Comparison of ENCODE assay signal across 9 mouse cellular contexts in the genomic region with DNA sequence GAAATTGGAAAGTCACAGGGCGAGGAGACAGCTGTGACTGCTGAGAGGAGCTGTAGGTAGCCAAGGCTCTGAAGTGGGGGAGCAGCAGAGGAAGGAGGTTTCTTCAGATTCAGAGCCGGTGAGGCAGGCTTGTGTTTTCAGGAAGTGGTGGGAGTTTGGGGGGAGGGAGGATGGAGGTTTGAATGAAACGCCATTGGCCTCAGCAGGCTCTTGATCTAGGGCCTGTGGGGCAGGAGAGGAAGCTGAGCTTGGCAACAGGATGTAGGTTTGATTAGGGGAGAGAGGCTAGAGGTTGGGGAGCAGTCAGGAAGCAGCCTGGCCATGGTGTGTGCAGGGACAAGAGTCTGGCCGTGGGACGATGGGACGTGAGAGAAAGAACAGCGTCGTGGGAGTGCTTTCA. TPM values are rescaled to one million over a fixed set of nuclear protein-coding genes. Genes with fewer than 3 reads are reported as not detected.
A peak's percentile ranks its signal among the peaks of the same experiment; 100 is the strongest.
DNase-seq lines count a peak whose midpoint lies in the region; ATAC-seq lines count a peak whose summit lies in the region.
"Had no signal": no experiment of that assay in that cellular context is flagged by ENCODE, and none has a peak within 500 bp of the region (broad histone marks: within the 10 kb centered on the region; RNA-seq: fewer than 3 reads in every experiment).

No protein-coding gene starts in this region.

- H3K4me3 ChIP-seq in hindbrain, embryonic 10.5 days, result no peak overlapping the region
- H3K4me3 ChIP-seq in hindbrain, embryonic 16.5 days (ENCODE audit: low read length), result no peak overlapping the region
- H3K4me3 ChIP-seq in forebrain, embryonic 14.5 days (ENCODE audit: low read depth, low read length), result no peak overlapping the region

- no peak overlapping the region for H3K4me2 ChIP-seq in hindbrain, embryonic 16.5 days (ENCODE audit: low read length)
- H3K4me2 ChIP-seq in forebrain, embryonic 14.5 days (ENCODE audit: low read length), result no peak overlapping the region

- no peaks in the 10 kb centered on the region for H3K9me3 ChIP-seq in hindbrain, embryonic 10.5 days
- H3K9me3 ChIP-seq in hindbrain, embryonic 16.5 days (ENCODE audit: control insufficient read depth, low read length), result no peaks in the 10 kb centered on the region
- no peaks in the 10 kb centered on the region for H3K9me3 ChIP-seq in forebrain, embryonic 14.5 days (replicated peaks; ENCODE audit: control insufficient read depth, low read length)
- H3K9me3 ChIP-seq: G1E had no signal

- no peak overlapping the region for H3K9ac ChIP-seq in hindbrain, embryonic 16.5 days (ENCODE audit: low read depth, low read length)
- no peak overlapping the region for H3K9ac ChIP-seq in forebrain, embryonic 14.5 days (ENCODE audit: low read length)

- H3K4me1 ChIP-seq in hindbrain, embryonic 10.5 days (replicated peaks), result peaks cover 42% of the 10 kb centered on the region
- peaks cover 34% of the 10 kb centered on the region for H3K4me1 ChIP-seq in hindbrain, embryonic 16.5 days (ENCODE audit: control insufficient read depth, insufficient read depth, low read depth, low read length)
- H3K4me1 ChIP-seq in forebrain, embryonic 14.5 days (ENCODE audit: control insufficient read depth, insufficient read depth, low read length), result peaks cover 17% of the 10 kb centered on the region

- no peaks in the 10 kb centered on the region for H3K27me3 ChIP-seq in hindbrain, embryonic 10.5 days (ENCODE audit: insufficient read depth, poor library complexity, severe bottlenecking)
- no peaks in the 10 kb centered on the region for H3K27me3 ChIP-seq in hindbrain, embryonic 16.5 days (replicated peaks; ENCODE audit: control insufficient read depth, insufficient read depth, low read length)
- H3K27me3 ChIP-seq in forebrain, embryonic 14.5 days (replicated peaks; ENCODE audit: control insufficient read depth, insufficient read depth, low read length), result no peaks in the 10 kb centered on the region

- peaks cover 70% of the 10 kb centered on the region for H3K36me3 ChIP-seq in hindbrain, embryonic 10.5 days
- H3K36me3 ChIP-seq in hindbrain, embryonic 16.5 days (ENCODE audit: control insufficient read depth, insufficient read depth, low read length), result peaks cover 19% of the 10 kb centered on the region
- H3K36me3 ChIP-seq in forebrain, embryonic 14.5 days (ENCODE audit: control insufficient read depth, insufficient read depth, low read length), result peaks cover 63% of the 10 kb centered on the region

- WGBS in hindbrain, embryonic 10.5 days, result 84% methylated on average over 8 of the region's 8 CpGs
- 85% methylated on average over 8 of the region's 8 CpGs for WGBS in hindbrain, embryonic 16.5 days
- 90% methylated on average over 8 of the region's 8 CpGs for WGBS in forebrain, embryonic 14.5 days

- DNase-seq in hindbrain, embryonic 10.5 days (ENCODE audit: low spot score), result no peak
- peak; percentile 45 for DNase-seq in liver
- DNase-seq in spleen, adult 18-20 months, result peak; percentile 36 to 49
- no peak for DNase-seq in adrenal gland, postnatal 25 days
- no peak for DNase-seq in adrenal gland, adult 18-20 months (ENCODE audit: low spot score in 2 of 2)
- DNase-seq in forebrain, embryonic 14.5 days (ENCODE audit: low spot score), result no peak

- ATAC-seq in hindbrain, embryonic 16.5 days, result no peak
- peak; percentile 75 for ATAC-seq in activated CD4-positive, CD25-positive, alpha-beta regulatory T cell, adult 4 months
- ATAC-seq in forebrain, embryonic 14.5 days, result no peak

- H3K27ac ChIP-seq in hindbrain, embryonic 10.5 days, result peak overlapping the region; percentile 29; the same call in 1 of the 2 replicates
- H3K27ac ChIP-seq in hindbrain, embryonic 16.5 days (ENCODE audit: low read depth, low read length), result no peak overlapping the region
- H3K27ac ChIP-seq in forebrain, embryonic 14.5 days (ENCODE audit: low read depth, low read length), result no peak overlapping the region

RNA-seq across cellular contexts. Expression of a gene that starts 4.1 kb away (rescaled TPM):
- 3.6 and 4.0 TPM in 2 replicates for polyA plus RNA-seq in hindbrain, embryonic 10.5 days (2016; fragmentation: Nextera tagmentation; extraction: Ambion mirVana)
- 3.3 and 3.4 TPM in 2 replicates for polyA plus RNA-seq in hindbrain, embryonic 16.5 days (2015; fragmentation: Nextera tagmentation; extraction: Ambion mirVana)
- polyA plus RNA-seq in activated CD4-positive, CD25-positive, alpha-beta regulatory T cell, adult 4 months (2017; shearing (Covaris generic)), result 1 to 10 TPM; 3.0 to 3.3 TPM
- total RNA-seq in adrenal gland, postnatal 25 days (2021), result 8.0 and 8.7 TPM in 2 replicates
- total RNA-seq in adrenal gland, adult 18-20 months (2021), result 1 to 10 TPM; 4.7 to 5.3 TPM
- 5.6 and 5.7 TPM in 2 replicates for polyA plus RNA-seq in forebrain, embryonic 14.5 days (2014; fragmentation: Nextera tagmentation; extraction: Ambion mirVana)

RNA-seq across cellular contexts. Expression of a gene that starts 36.2 kb away (rescaled TPM):
- polyA plus RNA-seq in hindbrain, embryonic 10.5 days (2016; fragmentation: Nextera tagmentation; extraction: Ambion mirVana), result 46.3 and 48.4 TPM in 2 replicates
- 33.8 and 35.8 TPM in 2 replicates for polyA plus RNA-seq in hindbrain, embryonic 16.5 days (2015; fragmentation: Nextera tagmentation; extraction: Ambion mirVana)
- 10 to 100 TPM; 22.5 to 27.1 TPM for polyA plus RNA-seq in activated CD4-positive, CD25-positive, alpha-beta regulatory T cell, adult 4 months (2017; shearing (Covaris generic))
- 16.7 and 22.4 TPM in 2 replicates for total RNA-seq in adrenal gland, postnatal 25 days (2021)
- total RNA-seq in adrenal gland, adult 18-20 months (2021), result 10 to 100 TPM; 12.6 to 15.6 TPM
- 36.3 and 38.1 TPM in 2 replicates for polyA plus RNA-seq in forebrain, embryonic 14.5 days (2014; fragmentation: Nextera tagmentation; extraction: Ambion mirVana)

RNA-seq across cellular contexts. Expression of a gene that starts 39.1 kb away (rescaled TPM):
- 25.2 and 28.9 TPM in 2 replicates for polyA plus RNA-seq in hindbrain, embryonic 10.5 days (2016; fragmentation: Nextera tagmentation; extraction: Ambion mirVana)
- polyA plus RNA-seq in hindbrain, embryonic 16.5 days (2015; fragmentation: Nextera tagmentation; extraction: Ambion mirVana), result 19.2 and 20.7 TPM in 2 replicates
- polyA plus RNA-seq in activated CD4-positive, CD25-positive, alpha-beta regulatory T cell, adult 4 months (2017; shearing (Covaris generic)), result 100 to 1,000 TPM; 203 to 267 TPM
- total RNA-seq in adrenal gland, postnatal 25 days (2021), result 87.7 and 126 TPM in 2 replicates
- total RNA-seq in adrenal gland, adult 18-20 months (2021), result 10 to 100 TPM; 73.6 to 79.1 TPM
- 16.5 and 21.5 TPM in 2 replicates for polyA plus RNA-seq in forebrain, embryonic 14.5 days (2014; fragmentation: Nextera tagmentation; extraction: Ambion mirVana)

RNA-seq across cellular contexts. Expression of a gene that starts 40.0 kb away (rescaled TPM):
- polyA plus RNA-seq in hindbrain, embryonic 10.5 days (2016; fragmentation: Nextera tagmentation; extraction: Ambion mirVana), result 6.7 and 8.6 TPM in 2 replicates
- polyA plus RNA-seq in hindbrain, embryonic 16.5 days (2015; fragmentation: Nextera tagmentation; extraction: Ambion mirVana), result 7.6 and 7.7 TPM in 2 replicates
- polyA plus RNA-seq in activated CD4-positive, CD25-positive, alpha-beta regulatory T cell, adult 4 months (2017; shearing (Covaris generic)), result 10 to 100 TPM; 58.7 to 67.5 TPM
- total RNA-seq in adrenal gland, postnatal 25 days (2021), result 1.9 TPM in 1 of 2 replicates, not detected in the other
- total RNA-seq in adrenal gland, adult 18-20 months (2021), result 1 to 10 TPM; 2.6 to 3.3 TPM
- 3.8 and 7.9 TPM in 2 replicates for polyA plus RNA-seq in forebrain, embryonic 14.5 days (2014; fragmentation: Nextera tagmentation; extraction: Ambion mirVana)

Comparison
In these comparisons a context has a peak if more than half of its experiments do, and no peak if none do; other contexts are left out.
1. DNase-seq: peak in liver (single experiment) and spleen, adult 18-20 months (2 of 2); none in hindbrain, embryonic 10.5 days (single experiment), adrenal gland, postnatal 25 days (single experiment), adrenal gland, adult 18-20 months (0 of 2) and forebrain, embryonic 14.5 days (single experiment).